18 mouse cellular contexts compared by ENCODE assay signal in the genomic region with DNA sequence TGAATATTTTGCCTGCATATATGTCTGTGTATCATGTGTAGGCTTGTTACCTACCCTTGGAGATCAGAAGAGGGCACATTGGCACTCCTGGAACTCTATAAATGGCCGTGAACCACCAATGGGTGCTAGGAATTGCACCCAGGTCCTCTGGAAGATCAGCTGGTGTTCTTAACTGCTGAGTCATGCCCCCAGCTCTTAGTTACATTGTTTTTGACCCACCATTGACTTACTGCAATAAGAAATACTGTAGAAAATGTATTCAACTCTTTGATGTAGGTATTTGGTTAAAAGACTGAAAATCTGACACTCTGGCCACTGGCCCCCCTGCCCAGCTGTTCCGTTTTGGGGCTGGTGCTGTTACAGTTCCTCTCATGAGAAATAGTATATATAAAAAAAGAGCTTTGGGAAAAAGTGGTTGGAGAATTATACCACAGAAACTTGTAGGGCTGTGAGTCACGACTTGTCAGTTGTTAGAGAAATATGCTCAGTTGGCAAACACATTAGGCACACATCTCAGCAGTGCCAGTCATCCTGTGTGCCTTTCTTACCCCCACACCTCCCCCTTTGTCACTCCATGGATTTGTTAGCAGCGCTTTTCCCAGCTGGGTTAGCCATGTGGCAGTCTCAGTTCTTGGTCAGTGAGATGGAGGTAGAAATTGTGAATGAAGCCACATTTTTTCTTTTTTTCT. TPM values are rescaled to one million over a fixed set of nuclear protein-coding genes. Genes with fewer than 3 reads are reported as not detected.
A peak's percentile ranks its signal among the peaks of the same experiment; 100 is the strongest.
DNase-seq lines count a peak whose midpoint lies in the region; ATAC-seq and TF ChIP-seq lines count a peak whose summit lies in the region.
"Had no signal": no experiment of that assay in that cellular context is flagged by ENCODE, and none has a peak within 500 bp of the region (broad histone marks: within the 10 kb centered on the region; RNA-seq: fewer than 3 reads in every experiment).

No protein-coding gene starts in this region.

- no peaks in the 10 kb centered on the region for H3K9me3 ChIP-seq in heart, embryonic 10.5 days
- H3K9me3 ChIP-seq: forebrain, embryonic 13.5 days; limb, embryonic 10.5 days; neural tube, embryonic 15.5 days had no signal

- no peak for DNase-seq in frontal cortex, postnatal 10 days (ENCODE audit: low spot score in 2 of 2)
- DNase-seq in right cerebral cortex, adult 18-20 months, result peak; percentile 69
- no peak for DNase-seq in right cerebral cortex, postnatal 10 days (ENCODE audit: low spot score in 2 of 2)
- DNase-seq in brain, embryonic 14.5 days (ENCODE audit: low read depth), result peak; percentile 39
- DNase-seq in retina, embryonic 14.5 days (ENCODE audit: low spot score), result no peak
- DNase-seq in heart, embryonic 10.5 days (ENCODE audit: low spot score), result no peak
- DNase-seq: cerebellum, adult 9-11 months; heart, adult 11 months; heart, postnatal 10 days; kidney, adult 2 months; lung, postnatal 36 days had no signal

- no peak for TF ChIP-seq POLR2A in brain, embryonic 14.5 days (IDR thresholded peaks at IDR 0.05; ENCODE audit: borderline replicate concordance, extremely low read depth, insufficient read depth, insufficient read length, poor library complexity, severe bottlenecking)

- 83% methylated on average over 4 of the region's 4 CpGs for WGBS in heart, embryonic 10.5 days

- ATAC-seq in frontal cortex, adult (ENCODE audit: low TSS enrichment), result peak; percentile 97
- peak; percentile 48; the same call in 1 of the 2 replicates for ATAC-seq in megakaryocyte progenitor cell, adult 5-6 weeks (replicated peaks; ENCODE audit: poor library complexity)
- ATAC-seq: forebrain, embryonic 13.5 days; hindbrain, embryonic 16.5 days had no signal

- H3K36me3 ChIP-seq in heart, embryonic 10.5 days, result no peaks in the 10 kb centered on the region
- H3K36me3 ChIP-seq: limb, embryonic 10.5 days; neural tube, embryonic 15.5 days had no signal

- no peaks in the 10 kb centered on the region for H3K4me1 ChIP-seq in heart, embryonic 10.5 days
- H3K4me1 ChIP-seq: forebrain, embryonic 13.5 days had no signal

- no peak for TF ChIP-seq CTCF in brain, embryonic 14.5 days (IDR thresholded peaks at IDR 0.05; ENCODE audit: borderline replicate concordance, extremely low read depth, insufficient read depth, insufficient read length)

- H3K27ac ChIP-seq in heart, embryonic 10.5 days, result no peak overlapping the region
- H3K27ac ChIP-seq: forebrain, embryonic 13.5 days; limb, embryonic 10.5 days; liver, embryonic 14.5 days; neural tube, embryonic 15.5 days had no signal

- no peak overlapping the region for H3K4me3 ChIP-seq in heart, embryonic 10.5 days
- H3K4me3 ChIP-seq: forebrain, embryonic 13.5 days; limb, embryonic 10.5 days; neural tube, embryonic 15.5 days had no signal

- no peaks in the 10 kb centered on the region for H3K27me3 ChIP-seq in heart, embryonic 10.5 days (ENCODE audit: insufficient read depth, poor library complexity, severe bottlenecking)
- H3K27me3 ChIP-seq: forebrain, embryonic 13.5 days; neural tube, embryonic 15.5 days had no signal

RNA-seq across cellular contexts. Expression of gene Arhgap32, which starts 58.4 kb away (rescaled TPM):
- polyA plus RNA-seq in brain, embryonic 14.5 days (2012; rRNA removed), result 6.2 and 22.3 TPM in 2 replicates
- 9.0 and 22.5 TPM in 2 replicates for total RNA-seq in megakaryocyte progenitor cell, adult 5-6 weeks (2015)
- 2.8 and 4.2 TPM in 2 replicates for total RNA-seq in megakaryocyte progenitor cell, adult 5-6 weeks (2017)
- 2.8 and 4.3 TPM in 2 replicates for polyA plus RNA-seq in heart, embryonic 10.5 days (2016; fragmentation: Nextera tagmentation; extraction: Ambion mirVana)

Comparison
In these comparisons a context has a peak if more than half of its experiments do, and no peak if none do; other contexts are left out.
1. DNase-seq: peak in right cerebral cortex, adult 18-20 months (single experiment) and brain, embryonic 14.5 days (single experiment); none in frontal cortex, postnatal 10 days (0 of 2), right cerebral cortex, postnatal 10 days (0 of 2), retina, embryonic 14.5 days (single experiment) and heart, embryonic 10.5 days (single experiment).